Mouse (Mus musculus): ENCODE measurements at regions not wholly inside any gene's neighbourhood (a gene's known extent, or its start where the extent isn't known, plus 50 kb on each side); places are given as distances from the start of the nearest gene placed in this dataset.

DNA sequence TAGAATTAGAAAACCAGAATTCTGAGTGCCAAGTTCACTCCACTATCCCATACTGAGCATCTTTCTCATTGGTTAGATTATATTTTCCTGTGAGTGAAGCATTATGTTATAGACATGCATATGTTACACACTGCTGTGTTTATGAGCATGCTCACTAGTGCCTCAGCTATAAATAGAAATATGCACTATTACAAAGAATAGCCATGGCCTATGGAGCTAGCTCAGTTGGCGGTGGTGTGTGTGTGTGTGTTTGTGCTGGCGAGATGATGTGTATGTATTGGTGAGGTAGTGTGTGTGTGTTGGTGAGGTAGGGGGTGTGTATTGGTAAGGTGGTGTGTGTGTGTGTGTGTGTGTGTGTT, 106.2 kb downstream of the Sec31a start:
- H3K4me3 ChIP-seq (replicated peaks; ENCODE audit: low read length), result no peak overlapping the region
- no peak overlapping the region for H3K4me2 ChIP-seq (replicated peaks; ENCODE audit: low read depth, low read length, severe bottlenecking)
- DNase-seq (ENCODE audit: low spot score) (no peak), ATAC-seq (ENCODE audit: low FRiP score, low read depth) (no peak)
- no peaks in the 10 kb centered on the region for H3K36me3 ChIP-seq (ENCODE audit: control insufficient read depth, insufficient read depth, low read length)
- H3K9me3 ChIP-seq (ENCODE audit: control insufficient read depth, low read length), result no peaks in the 10 kb centered on the region
- no peaks in the 10 kb centered on the region for H3K27me3 ChIP-seq (ENCODE audit: control insufficient read depth, insufficient read depth, low read length)
- no peak for TF ChIP-seq POLR2A (IDR thresholded peaks at IDR 0.05; ENCODE audit: borderline replicate concordance, extremely low read depth, insufficient read depth, insufficient read length)
- H3K4me1 ChIP-seq (ENCODE audit: control insufficient read depth, insufficient read depth, low read length), result no peaks in the 10 kb centered on the region
- WGBS, result 90% methylated on average over 2 of the region's 2 CpGs
- H3K9ac ChIP-seq (ENCODE audit: low read depth, low read length, severe bottlenecking), result no peak overlapping the region
- H3K27ac ChIP-seq (replicated peaks; ENCODE audit: low read depth, low read length), result no peak overlapping the region

DNA sequence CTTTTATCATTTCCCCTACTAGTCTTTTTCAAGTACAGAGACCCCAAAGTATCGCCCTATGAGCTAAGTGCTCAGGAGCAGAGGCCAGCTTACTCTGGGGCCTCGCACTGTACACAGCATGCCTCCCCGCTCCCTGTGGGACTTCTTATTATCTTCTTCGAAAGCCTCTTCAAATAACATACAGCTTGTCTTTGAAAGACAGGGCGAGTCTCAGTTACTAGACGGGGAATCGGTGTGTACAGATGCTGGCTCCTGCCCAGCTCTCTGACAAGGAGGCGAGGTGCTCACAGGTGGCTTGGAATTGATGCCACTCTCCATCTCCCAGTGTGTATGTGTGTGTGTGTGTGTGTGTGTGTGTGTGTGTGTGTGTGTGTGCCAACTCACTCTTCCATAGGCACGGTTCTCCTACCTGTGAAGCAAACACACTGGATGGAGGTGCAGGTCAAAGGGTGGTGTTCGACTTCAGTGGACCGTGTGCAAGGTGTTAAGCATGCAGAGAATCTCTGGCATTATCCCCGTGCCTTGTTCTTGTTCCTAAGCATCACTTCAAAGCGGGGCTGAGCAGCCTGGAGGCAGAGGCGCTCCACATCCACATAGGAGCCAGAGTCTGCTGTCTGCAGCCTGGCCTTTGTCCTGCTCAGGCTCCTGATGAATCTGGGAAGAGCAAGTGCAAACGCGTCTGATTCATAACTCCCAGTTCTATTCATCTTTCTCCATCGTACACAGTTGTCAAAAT, 106.8 kb downstream of the Sec31a start:
- Histone ChIP-seq H3K4me1 (ENCODE audit: control insufficient read depth, insufficient read depth, low read length) (no peaks in the 10 kb centered on the region), H3K9me3 (ENCODE audit: control insufficient read depth, low read length) (no peaks in the 10 kb centered on the region), H3K27me3 (ENCODE audit: control insufficient read depth, insufficient read depth, low read length) (no peaks in the 10 kb centered on the region), H3K4me2 (replicated peaks; ENCODE audit: low read depth, low read length, severe bottlenecking) (no peak overlapping the region), H3K36me3 (ENCODE audit: control insufficient read depth, insufficient read depth, low read length) (no peaks in the 10 kb centered on the region), H3K9ac (ENCODE audit: low read depth, low read length, severe bottlenecking) (no peak overlapping the region), H3K27ac (replicated peaks; ENCODE audit: low read depth, low read length) (no peak overlapping the region), H3K4me3 (replicated peaks; ENCODE audit: low read length) (no peak overlapping the region)
- DNase-seq (ENCODE audit: low spot score), result no peak
- WGBS, result 74% methylated on average over 17 of the region's 17 CpGs
- no peak for ATAC-seq (ENCODE audit: low FRiP score, low read depth)
- TF ChIP-seq POLR2A (IDR thresholded peaks at IDR 0.05; ENCODE audit: borderline replicate concordance, extremely low read depth, insufficient read depth, insufficient read length), result no peak

DNA sequence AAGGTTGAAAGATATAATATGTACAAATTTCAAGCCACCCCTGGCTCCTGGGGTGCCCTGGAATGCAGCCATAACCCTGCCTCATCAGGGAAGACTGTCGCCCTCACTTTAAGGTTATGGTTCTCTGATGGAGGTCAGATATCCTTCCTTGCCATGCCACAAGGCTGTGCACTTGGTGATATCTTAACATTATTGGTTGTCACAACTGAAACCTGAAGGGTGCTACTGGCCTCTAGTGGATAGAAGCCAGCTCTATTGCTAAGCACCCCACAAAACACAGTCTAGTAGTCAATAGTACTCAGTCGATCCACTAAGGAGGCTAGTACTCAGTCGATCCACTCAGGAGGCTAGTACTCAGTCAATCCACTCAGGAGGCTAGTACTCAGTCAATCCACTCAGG, 111.6 kb downstream of the Sec31a start:
- no peak overlapping the region for H3K4me2 ChIP-seq (replicated peaks; ENCODE audit: low read depth, low read length, severe bottlenecking)
- no peak overlapping the region for H3K4me3 ChIP-seq (replicated peaks; ENCODE audit: low read length)
- peak; percentile 57 for DNase-seq (ENCODE audit: low spot score)
- no peaks in the 10 kb centered on the region for H3K36me3 ChIP-seq (ENCODE audit: control insufficient read depth, insufficient read depth, low read length)
- H3K9me3 ChIP-seq (ENCODE audit: control insufficient read depth, low read length), result no peaks in the 10 kb centered on the region
- no peak overlapping the region for H3K9ac ChIP-seq (ENCODE audit: low read depth, low read length, severe bottlenecking)
- no peak overlapping the region for H3K27ac ChIP-seq (replicated peaks; ENCODE audit: low read depth, low read length)
- no peak for ATAC-seq (ENCODE audit: low FRiP score, low read depth)
- no peaks in the 10 kb centered on the region for H3K27me3 ChIP-seq (ENCODE audit: control insufficient read depth, insufficient read depth, low read length)
- TF ChIP-seq POLR2A (IDR thresholded peaks at IDR 0.05; ENCODE audit: borderline replicate concordance, extremely low read depth, insufficient read depth, insufficient read length), result no peak
- WGBS, result 73% methylated on average over 3 of the region's 3 CpGs
- H3K4me1 ChIP-seq (ENCODE audit: control insufficient read depth, insufficient read depth, low read length), result no peaks in the 10 kb centered on the region

DNA sequence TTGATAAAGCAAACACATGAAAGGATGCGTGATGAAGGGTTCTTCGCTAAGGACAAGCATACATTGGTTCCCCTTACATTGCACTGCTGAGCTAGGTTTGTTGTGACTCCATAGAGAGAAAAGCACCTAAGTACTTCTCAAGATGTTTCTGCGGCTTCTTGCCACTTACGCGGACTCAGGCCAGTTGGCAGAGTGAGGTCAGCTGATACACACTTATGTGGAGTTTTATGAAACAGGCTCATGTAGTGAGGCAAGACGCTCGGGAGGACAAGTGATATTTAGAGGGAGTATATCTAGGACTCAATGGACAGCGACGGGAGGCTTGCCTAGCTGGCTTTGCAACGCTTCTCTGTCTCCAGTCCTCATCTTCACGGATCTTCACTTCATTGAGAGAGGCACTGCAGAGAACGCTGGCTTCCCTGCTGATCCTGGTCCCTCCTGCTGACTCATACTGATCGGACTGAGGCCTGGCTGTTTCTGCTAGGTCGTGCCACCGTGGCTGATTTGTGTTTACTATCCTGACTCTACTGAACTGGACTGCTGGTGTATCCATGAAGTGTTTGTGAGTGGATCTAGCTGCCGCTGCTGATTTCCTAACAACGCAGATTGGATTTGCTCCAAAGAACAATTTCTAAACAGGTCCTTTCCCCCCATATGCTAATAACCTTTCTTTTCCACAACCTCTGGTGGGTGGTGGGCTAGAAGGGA, 113.8 kb downstream of the Sec31a start:
- H3K9me3 ChIP-seq (ENCODE audit: control insufficient read depth, low read length), result peaks cover 11% of the 10 kb centered on the region; the same call in 1 of the 2 replicates
- no peak overlapping the region for H3K4me3 ChIP-seq (replicated peaks; ENCODE audit: low read length)
- no peaks in the 10 kb centered on the region for H3K36me3 ChIP-seq (ENCODE audit: control insufficient read depth, insufficient read depth, low read length)
- 77% methylated on average over 17 of the region's 17 CpGs for WGBS
- H3K27ac ChIP-seq (replicated peaks; ENCODE audit: low read depth, low read length), result no peak overlapping the region
- TF ChIP-seq POLR2A (IDR thresholded peaks at IDR 0.05; ENCODE audit: borderline replicate concordance, extremely low read depth, insufficient read depth, insufficient read length), result no peak
- DNase-seq (ENCODE audit: low spot score) (no peak), ATAC-seq (ENCODE audit: low FRiP score, low read depth) (no peak)
- H3K27me3 ChIP-seq (ENCODE audit: control insufficient read depth, insufficient read depth, low read length), result no peaks in the 10 kb centered on the region
- H3K4me2 ChIP-seq (replicated peaks; ENCODE audit: low read depth, low read length, severe bottlenecking), result no peak overlapping the region
- no peak overlapping the region for H3K9ac ChIP-seq (ENCODE audit: low read depth, low read length, severe bottlenecking)
- H3K4me1 ChIP-seq (ENCODE audit: control insufficient read depth, insufficient read depth, low read length), result no peaks in the 10 kb centered on the region

DNA sequence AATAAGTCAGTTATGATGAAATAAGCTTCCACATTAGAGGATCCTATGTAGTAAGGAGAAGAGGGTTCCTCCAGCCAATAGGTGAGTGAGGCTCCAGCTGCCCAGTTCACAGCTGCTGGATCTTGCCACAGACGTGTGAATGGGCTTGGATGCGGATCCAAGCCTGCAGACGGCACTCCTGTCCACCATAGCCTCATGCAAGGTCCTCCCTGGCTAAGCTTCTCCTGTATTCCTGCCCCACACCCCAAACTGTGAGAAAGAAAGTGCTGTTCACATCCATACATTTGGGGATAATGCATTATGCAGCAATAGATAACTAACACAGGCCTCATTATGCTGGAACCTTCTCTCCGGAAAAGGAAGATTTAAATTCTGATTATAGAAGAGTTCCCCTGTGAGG, 116.9 kb downstream of the Sec31a start:
- ATAC-seq (ENCODE audit: low FRiP score, low read depth), result no peak
- H3K4me1 ChIP-seq (ENCODE audit: control insufficient read depth, insufficient read depth, low read length), result no peaks in the 10 kb centered on the region
- WGBS, result 88% methylated on average over 4 of the region's 4 CpGs

More for the DNA sequence above, 116.9 kb downstream of the Sec31a start:
- Histone ChIP-seq H3K4me3 (replicated peaks; ENCODE audit: low read length) (no peak overlapping the region), H3K4me2 (replicated peaks; ENCODE audit: low read depth, low read length, severe bottlenecking) (no peak overlapping the region), H3K9ac (ENCODE audit: low read depth, low read length, severe bottlenecking) (no peak overlapping the region), H3K36me3 (ENCODE audit: control insufficient read depth, insufficient read depth, low read length) (no peaks in the 10 kb centered on the region), H3K9me3 (ENCODE audit: control insufficient read depth, low read length) (peaks cover 11% of the 10 kb centered on the region; the same call in 1 of the 2 replicates), H3K27me3 (ENCODE audit: control insufficient read depth, insufficient read depth, low read length) (no peaks in the 10 kb centered on the region), H3K27ac (replicated peaks; ENCODE audit: low read depth, low read length) (no peak overlapping the region)
- no peak for TF ChIP-seq POLR2A (IDR thresholded peaks at IDR 0.05; ENCODE audit: borderline replicate concordance, extremely low read depth, insufficient read depth, insufficient read length)
- DNase-seq (ENCODE audit: low spot score), result no peak

All from limb, embryonic 14.5 days (tissue).